Mouse (Mus musculus): ENCODE results near the gene Rpl38.

Gene Rpl38

GRCm38 (mm10) chr11:114668301-114668710, at the start of gene Rpl38:
Gene Rpl38, plus strand, starts transcription at chr11:114668524.
- DNase-seq (ENCODE audit: low spot score): peak; percentile 96

- DNase-seq (ENCODE audit: low spot score): no peak
Measured at GRCm38 (mm10) chr11:114618697-114619417, 49.5 kb upstream of the Rpl38 start.

GRCm38 (mm10) chr11:114626071-114626690, 42.1 kb upstream of the Rpl38 start:
- DNase-seq (ENCODE audit: low spot score): no peak

- DNase-seq (ENCODE audit: low spot score): no peak
Measured at GRCm38 (mm10) chr11:114627036-114627435, 41.3 kb upstream of the Rpl38 start.

- peak; percentile 12 for DNase-seq (ENCODE audit: low spot score)
Measured at GRCm38 (mm10) chr11:114628032-114628431, 40.3 kb upstream of the Rpl38 start.

GRCm38 (mm10) chr11:114630044-114630443, 38.3 kb upstream of the Rpl38 start:
- DNase-seq (ENCODE audit: low spot score): no peak

- no peak for DNase-seq (ENCODE audit: low spot score)
Measured at GRCm38 (mm10) chr11:114632266-114632665, 36.1 kb upstream of the Rpl38 start.

GRCm38 (mm10) chr11:114636292-114636691, 32.0 kb upstream of the Rpl38 start:
- DNase-seq (ENCODE audit: low spot score): peak; percentile 60

GRCm38 (mm10) chr11:114636727-114637505, 31.4 kb upstream of the Rpl38 start:
- DNase-seq (ENCODE audit: low spot score): no peak

- no peak for DNase-seq (ENCODE audit: low spot score)
Measured at GRCm38 (mm10) chr11:114638647-114639290, 29.6 kb upstream of the Rpl38 start.

- DNase-seq (ENCODE audit: low spot score): no peak
Measured at GRCm38 (mm10) chr11:114639681-114640103, 28.6 kb upstream of the Rpl38 start.

GRCm38 (mm10) chr11:114640658-114641057, 27.7 kb upstream of the Rpl38 start:
- no peak for DNase-seq (ENCODE audit: low spot score)

GRCm38 (mm10) chr11:114641136-114641535, 27.2 kb upstream of the Rpl38 start:
- DNase-seq (ENCODE audit: low spot score): no peak

- DNase-seq (ENCODE audit: low spot score): no peak
Measured at GRCm38 (mm10) chr11:114642184-114642583, 26.1 kb upstream of the Rpl38 start.

GRCm38 (mm10) chr11:114642926-114643325, 25.4 kb upstream of the Rpl38 start:
- DNase-seq (ENCODE audit: low spot score): no peak

GRCm38 (mm10) chr11:114644122-114644521, 24.2 kb upstream of the Rpl38 start:
- DNase-seq (ENCODE audit: low spot score): no peak

GRCm38 (mm10) chr11:114649510-114649909, 18.8 kb upstream of the Rpl38 start:
- no peak for DNase-seq (ENCODE audit: low spot score)

GRCm38 (mm10) chr11:114652531-114652930, 15.8 kb upstream of the Rpl38 start:
- no peak for DNase-seq (ENCODE audit: low spot score)

GRCm38 (mm10) chr11:114653664-114654063, 14.7 kb upstream of the Rpl38 start:
- DNase-seq (ENCODE audit: low spot score): no peak

- no peak for DNase-seq (ENCODE audit: low spot score)
Measured at GRCm38 (mm10) chr11:114654552-114654951, 13.8 kb upstream of the Rpl38 start.

GRCm38 (mm10) chr11:114655350-114656008, 12.8 kb upstream of the Rpl38 start:
- DNase-seq (ENCODE audit: low spot score): no peak
